Mouse (Mus musculus): ENCODE measurements around the gene Megf8. TPM values are rescaled to one million over a fixed set of nuclear protein-coding genes. Genes with fewer than 3 reads are reported as not detected.
A peak's percentile ranks its signal among the peaks of the same experiment; 100 is the strongest.

Gene Megf8
- polyA plus RNA-seq, 1 experiment from 2014 or later = 14.7 TPM

DNA sequence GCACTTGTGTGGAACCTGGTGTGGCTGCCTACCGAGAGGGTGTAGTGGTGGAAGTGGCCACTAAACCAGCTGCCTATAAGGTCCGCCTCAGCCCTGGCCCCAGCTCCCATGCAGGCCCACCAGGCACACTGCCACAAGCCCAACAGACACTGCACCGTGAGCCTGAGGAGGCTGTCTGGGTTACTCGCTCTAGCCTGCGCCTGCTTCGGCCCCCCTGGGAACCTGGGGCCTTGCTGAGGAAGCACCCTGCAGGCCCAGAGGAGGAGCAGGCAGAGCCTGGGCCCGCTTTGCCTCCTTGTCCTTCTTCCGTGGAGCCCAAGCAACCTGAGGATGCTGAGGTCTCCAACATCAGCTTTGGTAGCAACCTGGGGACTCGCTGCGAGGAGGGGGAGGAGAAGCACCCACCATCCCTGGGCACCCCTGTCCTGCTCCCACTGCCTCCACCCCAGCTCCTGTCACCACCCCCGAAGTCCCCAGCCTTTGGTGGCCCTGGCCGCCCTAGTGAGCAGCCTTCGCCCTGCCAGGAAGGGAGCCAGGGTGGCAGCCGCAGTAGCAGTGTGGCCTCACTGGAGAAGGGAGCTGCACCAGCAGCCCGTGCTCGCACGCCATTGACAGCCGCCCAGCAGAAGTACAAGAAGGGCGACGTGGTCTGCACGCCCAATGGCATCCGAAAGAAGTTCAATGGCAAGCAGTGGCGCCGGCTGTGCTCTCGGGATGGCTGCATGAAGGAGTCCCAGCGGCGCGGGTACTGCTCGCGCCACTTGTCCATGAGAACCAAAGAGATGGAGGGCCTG is 45.1 kb upstream of the Megf8 start:
- Histone ChIP-seq H3K9ac (ENCODE audit: low read length) (no peak overlapping the region), H3K4me3 (ENCODE audit: low read depth, low read length) (no peak overlapping the region), H3K27ac (ENCODE audit: low read depth, low read length) (no peak overlapping the region), H3K4me2 (ENCODE audit: low read depth) (no peak overlapping the region), H3K4me1 (ENCODE audit: control insufficient read depth, insufficient read depth, low read length) (peaks cover 11% of the 10 kb centered on the region; the same call in 1 of the 2 replicates), H3K36me3 (ENCODE audit: control insufficient read depth, insufficient read depth, low read length) (no peaks in the 10 kb centered on the region; the same call in 1 of the 2 replicates), H3K9me3 (ENCODE audit: control insufficient read depth, low read length) (no peaks in the 10 kb centered on the region), H3K27me3 (ENCODE audit: control insufficient read depth, insufficient read depth, low read length) (no peaks in the 10 kb centered on the region)
- ATAC-seq (ENCODE audit: insufficient read depth, low FRiP score, low TSS enrichment) (no peak), DNase-seq (ENCODE audit: low spot score) (no peak)
- WGBS = 91% methylated on average over 30 of the region's 30 CpGs

DNA sequence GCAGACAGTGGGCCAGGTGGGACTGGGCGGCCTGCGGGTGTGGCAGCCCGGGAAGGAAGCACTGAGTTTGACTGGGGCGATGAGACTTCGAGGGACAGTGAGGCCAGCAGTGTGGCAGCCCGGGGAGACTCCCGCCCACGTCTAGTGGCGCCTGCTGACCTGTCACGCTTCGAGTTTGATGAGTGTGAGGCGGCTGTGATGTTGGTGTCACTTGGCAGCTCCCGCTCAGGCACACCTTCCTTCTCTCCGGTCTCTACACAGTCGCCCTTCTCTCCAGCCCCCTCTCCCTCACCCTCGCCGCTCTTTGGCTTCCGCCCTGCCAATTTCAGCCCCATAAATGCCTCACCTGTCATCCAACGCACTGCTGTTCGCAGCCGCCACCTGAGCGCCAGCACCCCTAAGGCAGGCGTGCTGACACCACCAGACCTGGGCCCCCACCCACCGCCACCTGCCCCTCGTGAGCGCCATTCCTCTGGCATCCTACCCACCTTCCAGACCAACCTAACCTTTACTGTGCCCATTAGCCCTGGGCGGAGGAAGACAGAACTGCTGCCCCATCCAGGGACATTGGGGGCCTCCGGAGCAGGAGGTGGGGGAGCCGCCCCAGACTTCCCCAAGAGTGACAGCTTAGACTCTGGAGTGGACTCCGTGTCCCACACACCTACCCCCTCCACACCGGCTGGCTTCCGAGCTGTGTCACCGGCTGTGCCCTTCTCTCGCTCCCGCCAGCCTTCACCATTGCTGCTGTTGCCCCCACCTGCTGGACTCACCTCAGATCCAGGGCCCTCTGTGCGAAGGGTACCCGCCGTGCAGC is 44.3 kb upstream of the Megf8 start:
- DNase-seq (ENCODE audit: low spot score) = no peak
- Histone ChIP-seq H3K9me3 (ENCODE audit: control insufficient read depth, low read length) (no peaks in the 10 kb centered on the region), H3K27ac (ENCODE audit: low read depth, low read length) (no peak overlapping the region), H3K4me3 (ENCODE audit: low read depth, low read length) (no peak overlapping the region), H3K4me1 (ENCODE audit: control insufficient read depth, insufficient read depth, low read length) (peaks cover 13% of the 10 kb centered on the region; the same call in 1 of the 2 replicates), H3K9ac (ENCODE audit: low read length) (no peak overlapping the region), H3K4me2 (ENCODE audit: low read depth) (no peak overlapping the region), H3K36me3 (ENCODE audit: control insufficient read depth, insufficient read depth, low read length) (no peaks in the 10 kb centered on the region; the same call in 1 of the 2 replicates), H3K27me3 (ENCODE audit: control insufficient read depth, insufficient read depth, low read length) (no peaks in the 10 kb centered on the region)
- WGBS = 88% methylated on average over 36 of the region's 38 CpGs
- ATAC-seq (ENCODE audit: insufficient read depth, low FRiP score, low TSS enrichment) = no peak

DNA sequence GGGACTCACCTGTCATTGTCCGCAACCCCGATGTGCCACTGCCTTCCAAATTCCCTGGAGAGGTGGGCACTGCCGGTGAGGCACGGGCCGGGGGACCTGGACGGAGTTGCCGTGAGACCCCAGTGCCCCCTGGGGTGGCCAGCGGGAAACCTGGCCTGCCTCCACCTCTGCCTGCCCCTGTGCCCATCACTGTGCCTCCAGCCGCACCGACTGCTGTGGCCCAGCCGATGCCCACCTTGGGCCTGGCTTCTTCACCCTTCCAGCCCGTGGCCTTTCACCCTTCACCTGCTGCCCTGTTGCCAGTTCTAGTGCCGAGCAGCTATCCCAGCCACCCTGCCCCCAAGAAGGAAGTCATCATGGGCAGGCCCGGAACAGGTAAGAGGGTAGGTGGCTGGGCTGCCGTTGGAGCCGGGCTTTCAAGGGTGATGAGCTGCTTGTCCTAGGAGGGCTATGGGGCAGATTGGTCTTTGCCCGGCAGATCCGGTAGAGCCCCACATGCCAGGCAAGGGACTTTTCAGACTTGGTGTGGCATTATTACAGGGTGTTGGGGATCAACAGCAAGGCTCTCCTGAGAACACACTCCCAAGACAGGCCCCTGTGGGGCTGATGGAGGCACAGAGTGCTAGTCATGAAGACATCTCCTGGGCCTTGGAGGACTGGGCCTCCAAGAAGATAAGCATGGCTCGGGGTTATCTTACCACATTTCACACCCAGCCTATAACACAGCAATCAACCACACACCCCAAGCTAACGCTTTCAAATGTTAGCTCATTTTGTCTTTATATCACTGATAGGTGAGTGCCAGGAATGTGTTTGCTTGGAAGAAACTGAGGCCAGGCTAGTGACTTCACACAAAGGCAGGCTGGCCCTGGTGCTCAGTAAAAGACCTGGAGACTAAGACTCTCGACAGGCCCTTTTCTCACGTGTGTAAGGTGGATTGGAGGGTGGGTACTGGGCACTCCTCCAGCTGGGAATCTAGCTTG is 43.4 kb upstream of the Megf8 start:
- H3K4me2 ChIP-seq (ENCODE audit: low read depth) = no peak overlapping the region
- H3K36me3 ChIP-seq (ENCODE audit: control insufficient read depth, insufficient read depth, low read length) = no peaks in the 10 kb centered on the region; the same call in 1 of the 2 replicates
- H3K4me1 ChIP-seq (ENCODE audit: control insufficient read depth, insufficient read depth, low read length) = peaks cover 16% of the 10 kb centered on the region; the same call in 1 of the 2 replicates
- no peak for ATAC-seq (ENCODE audit: insufficient read depth, low FRiP score, low TSS enrichment)
- no peak for DNase-seq (ENCODE audit: low spot score)
- H3K9ac ChIP-seq (ENCODE audit: low read length) = peak overlapping the region; percentile 14; the same call in 1 of the 2 replicates
- WGBS = 90% methylated on average over 22 of the region's 22 CpGs
- no peak overlapping the region for H3K27ac ChIP-seq (ENCODE audit: low read depth, low read length)
- no peak overlapping the region for H3K4me3 ChIP-seq (ENCODE audit: low read depth, low read length)
- no peaks in the 10 kb centered on the region for H3K9me3 ChIP-seq (ENCODE audit: control insufficient read depth, low read length)
- no peaks in the 10 kb centered on the region for H3K27me3 ChIP-seq (ENCODE audit: control insufficient read depth, insufficient read depth, low read length)

DNA sequence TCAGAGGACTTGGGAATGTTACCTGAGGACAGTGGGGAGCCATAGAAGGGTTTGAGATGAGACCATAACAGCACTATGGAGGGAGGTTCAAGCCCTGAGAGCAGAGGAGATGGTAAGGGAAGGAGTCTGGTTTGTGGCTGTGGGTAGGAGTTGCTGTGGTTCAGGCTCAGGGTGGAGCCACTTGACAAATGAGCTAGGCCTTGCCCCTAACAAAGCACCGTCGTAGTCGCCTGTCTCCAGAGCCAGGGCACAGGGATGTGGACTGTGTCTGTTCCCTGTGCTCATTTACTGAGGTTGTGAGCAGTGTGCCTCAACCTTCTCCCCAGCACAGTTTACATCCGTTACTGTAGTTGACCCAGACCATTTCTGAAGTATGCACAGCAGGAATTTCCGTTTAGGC is 42.4 kb upstream of the Megf8 start:
- Histone ChIP-seq H3K9ac (ENCODE audit: low read length) (no peak overlapping the region), H3K9me3 (ENCODE audit: control insufficient read depth, low read length) (no peaks in the 10 kb centered on the region), H3K27ac (ENCODE audit: low read depth, low read length) (no peak overlapping the region), H3K36me3 (ENCODE audit: control insufficient read depth, insufficient read depth, low read length) (no peaks in the 10 kb centered on the region; the same call in 1 of the 2 replicates), H3K27me3 (ENCODE audit: control insufficient read depth, insufficient read depth, low read length) (no peaks in the 10 kb centered on the region), H3K4me2 (ENCODE audit: low read depth) (no peak overlapping the region), H3K4me1 (ENCODE audit: control insufficient read depth, insufficient read depth, low read length) (peaks cover 13% of the 10 kb centered on the region), H3K4me3 (ENCODE audit: low read depth, low read length) (no peak overlapping the region)
- WGBS = 60% methylated on average over 5 of the region's 5 CpGs
- DNase-seq (ENCODE audit: low spot score) (no peak), ATAC-seq (ENCODE audit: insufficient read depth, low FRiP score, low TSS enrichment) (no peak)

DNA sequence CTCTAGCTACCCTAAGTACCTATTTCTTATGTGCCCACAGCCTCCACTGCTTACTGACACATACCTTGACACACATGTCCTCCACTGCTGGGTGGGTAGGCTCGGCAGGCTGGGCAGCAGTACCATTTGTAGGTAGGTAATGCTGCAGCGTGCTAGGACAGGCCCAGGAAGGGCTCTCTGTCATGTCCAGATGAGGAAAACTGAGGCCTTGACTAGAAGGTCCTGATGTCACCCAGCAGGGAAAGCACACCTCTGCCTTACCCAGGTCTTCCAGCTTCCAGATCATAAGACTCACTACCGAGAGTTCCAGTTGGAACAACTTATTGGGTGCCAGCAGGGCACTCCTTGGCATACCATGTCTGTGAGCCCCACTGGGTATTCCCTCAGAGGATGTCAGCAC is 42.0 kb upstream of the Megf8 start:
- no peaks in the 10 kb centered on the region for H3K9me3 ChIP-seq (ENCODE audit: control insufficient read depth, low read length)
- no peaks in the 10 kb centered on the region for H3K27me3 ChIP-seq (ENCODE audit: control insufficient read depth, insufficient read depth, low read length)
- H3K27ac ChIP-seq (ENCODE audit: low read depth, low read length) = no peak overlapping the region
- ATAC-seq (ENCODE audit: insufficient read depth, low FRiP score, low TSS enrichment) (no peak), DNase-seq (ENCODE audit: low spot score) (no peak)
- no peak overlapping the region for H3K9ac ChIP-seq (ENCODE audit: low read length)
- H3K4me2 ChIP-seq (ENCODE audit: low read depth) = no peak overlapping the region
- WGBS = 84% methylated on average over 3 of the region's 3 CpGs
- peaks cover 17% of the 10 kb centered on the region for H3K4me1 ChIP-seq (ENCODE audit: control insufficient read depth, insufficient read depth, low read length)
- no peaks in the 10 kb centered on the region; the same call in 1 of the 2 replicates for H3K36me3 ChIP-seq (ENCODE audit: control insufficient read depth, insufficient read depth, low read length)
- H3K4me3 ChIP-seq (ENCODE audit: low read depth, low read length) = no peak overlapping the region

DNA sequence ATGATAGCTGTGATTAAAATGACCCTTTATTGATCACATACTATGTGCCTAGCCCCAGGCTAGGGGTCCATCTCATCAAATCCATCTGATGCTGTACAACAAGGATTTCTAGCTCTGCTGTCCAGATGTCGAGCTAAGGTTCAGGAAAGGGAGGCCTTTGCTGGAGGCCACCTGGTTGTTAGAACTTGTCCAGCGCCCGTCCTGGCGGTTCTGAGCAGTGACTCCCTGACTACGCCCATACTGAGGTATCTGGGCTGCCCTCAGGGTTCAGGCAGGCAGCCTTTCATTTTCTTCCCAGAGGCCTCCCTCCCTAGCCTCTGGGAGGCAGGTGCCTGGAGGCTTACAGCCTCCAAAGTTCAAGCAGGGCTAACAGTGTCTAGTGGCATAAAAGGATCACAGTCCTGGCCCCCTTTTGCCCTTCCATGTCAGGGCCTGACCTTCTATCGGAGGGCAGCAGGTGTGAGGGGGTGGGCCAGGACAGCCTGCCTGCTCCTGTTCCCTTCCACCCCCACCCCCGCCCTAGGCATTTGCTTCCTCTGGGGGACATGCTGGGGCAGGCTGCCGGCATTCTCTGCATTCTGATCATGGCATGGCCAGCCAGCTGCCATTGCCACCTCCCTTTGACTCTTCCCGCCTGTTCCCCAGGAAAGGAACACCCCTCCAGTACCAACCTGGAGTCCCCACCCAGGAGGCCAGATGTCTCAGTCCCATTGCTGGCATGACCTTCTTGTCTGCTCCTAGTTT is 41.2 kb upstream of the Megf8 start:
- Histone ChIP-seq H3K36me3 (ENCODE audit: control insufficient read depth, insufficient read depth, low read length) (no peaks in the 10 kb centered on the region; the same call in 1 of the 2 replicates), H3K9me3 (ENCODE audit: control insufficient read depth, low read length) (no peaks in the 10 kb centered on the region), H3K4me2 (ENCODE audit: low read depth) (no peak overlapping the region), H3K4me1 (ENCODE audit: control insufficient read depth, insufficient read depth, low read length) (peaks cover 25% of the 10 kb centered on the region), H3K4me3 (ENCODE audit: low read depth, low read length) (no peak overlapping the region), H3K27ac (ENCODE audit: low read depth, low read length) (no peak overlapping the region), H3K27me3 (ENCODE audit: control insufficient read depth, insufficient read depth, low read length) (no peaks in the 10 kb centered on the region), H3K9ac (ENCODE audit: low read length) (peak overlapping the region; percentile 20; the same call in 1 of the 2 replicates)
- WGBS = 52% methylated on average over 9 of the region's 9 CpGs
- ATAC-seq (ENCODE audit: insufficient read depth, low FRiP score, low TSS enrichment) (no peak), DNase-seq (ENCODE audit: low spot score) (no peak)

DNA sequence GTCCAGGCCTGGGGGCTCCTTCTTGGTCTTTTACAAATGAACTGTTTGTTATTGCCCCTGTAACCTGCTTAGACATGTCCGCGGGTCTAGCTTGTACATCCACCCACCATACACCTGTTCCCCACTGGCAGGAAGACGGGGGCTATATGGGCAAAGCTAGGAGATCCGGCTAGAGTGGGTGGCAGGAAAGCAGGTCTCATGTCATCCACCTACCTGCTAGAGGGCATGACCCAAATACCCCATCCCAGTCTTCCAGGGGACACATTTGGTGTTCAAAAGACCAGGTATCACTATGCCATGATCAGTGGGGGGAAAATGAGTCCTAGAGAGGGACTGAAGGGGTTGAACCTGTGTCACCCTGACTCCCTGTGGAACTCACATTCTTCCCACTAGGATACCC is 39.6 kb upstream of the Megf8 start:
- peaks cover 35% of the 10 kb centered on the region for H3K4me1 ChIP-seq (ENCODE audit: control insufficient read depth, insufficient read depth, low read length)
- H3K36me3 ChIP-seq (ENCODE audit: control insufficient read depth, insufficient read depth, low read length) = no peaks in the 10 kb centered on the region; the same call in 1 of the 2 replicates
- no peak for ATAC-seq (ENCODE audit: insufficient read depth, low FRiP score, low TSS enrichment)
- 96% methylated on average over 4 of the region's 4 CpGs for WGBS
- H3K4me3 ChIP-seq (ENCODE audit: low read depth, low read length) = no peak overlapping the region
- no peak overlapping the region for H3K27ac ChIP-seq (ENCODE audit: low read depth, low read length)
- H3K27me3 ChIP-seq (ENCODE audit: control insufficient read depth, insufficient read depth, low read length) = no peaks in the 10 kb centered on the region
- no peak overlapping the region for H3K4me2 ChIP-seq (ENCODE audit: low read depth)
- no peak for DNase-seq (ENCODE audit: low spot score)
- no peaks in the 10 kb centered on the region for H3K9me3 ChIP-seq (ENCODE audit: control insufficient read depth, low read length)
- H3K9ac ChIP-seq (ENCODE audit: low read length) = no peak overlapping the region
